Mouse (Mus musculus) left cerebral cortex, adult 9 months (tissue): Measurements from ENCODE around the gene Otud3.

ENCODE experiments used
- DNase-seq, 2 experiments: peaks; one replicate each; pipeline ENCODE4 v3.0.0; 2022; ENCODE audit warnings: low spot score in 2 of 2

Otud3 gene

GRCm38 (mm10) chr4:138852961-138853360, 60.8 kb downstream of the Otud3 start:
- no peak for DNase-seq

GRCm38 (mm10) chr4:138851463-138851862, 62.3 kb downstream of the Otud3 start:
- DNase-seq, result peak; percentile 66 to 92
